Comparison of ENCODE assay signal across 8 mouse cellular contexts in genomic region chr11:46309111-46309741, GRCm38 (mm10). TPM values are rescaled to one million over a fixed set of nuclear protein-coding genes. Genes with fewer than 3 reads are reported as not detected.
DNase-seq lines count a peak whose midpoint lies in the region; ATAC-seq and TF ChIP-seq lines count a peak whose summit lies in the region.

No protein-coding gene starts in this region.

- no peak overlapping the region for H3K4me3 ChIP-seq in kidney, embryonic 14.5 days (ENCODE audit: low read length)
- peak overlapping the region; percentile 42 for H3K4me3 ChIP-seq in bone marrow, adult 2 months (replicated peaks; ENCODE audit: control insufficient read depth, low read depth, low read length)
- H3K4me3 ChIP-seq in forebrain, embryonic 15.5 days, result peak overlapping the region; percentile 82
- no peak overlapping the region for H3K4me3 ChIP-seq in intestine, embryonic 15.5 days (replicated peaks)

- intact Hi-C loops in left cerebral cortex, postnatal 4 days (cut with DNase I), result no loop called here

- TF ChIP-seq POLR2A in bone marrow, adult 2 months (IDR thresholded peaks at IDR 0.05; ENCODE audit: borderline replicate concordance, control insufficient read depth, low read depth, low read length), result no peak

- H3K9ac ChIP-seq in kidney, embryonic 14.5 days (ENCODE audit: low read depth, low read length), result no peak overlapping the region
- H3K9ac ChIP-seq in forebrain, embryonic 15.5 days (replicated peaks), result peak overlapping the region; percentile 27; the same call in 1 of the 2 replicates
- H3K9ac ChIP-seq in intestine, embryonic 15.5 days, result no peak overlapping the region

- TF ChIP-seq CTCF in bone marrow, adult 2 months (IDR thresholded peaks at IDR 0.05; ENCODE audit: control insufficient read depth, insufficient read depth, low read length), result peak; percentile 25; the same call in 1 of the 2 replicates

- WGBS in kidney, embryonic 14.5 days, result 84% methylated on average over 20 of the region's 20 CpGs
- WGBS in bone marrow, adult 2 months, result 59% methylated on average over 20 of the region's 20 CpGs
- 45% methylated on average over 20 of the region's 20 CpGs for WGBS in forebrain, embryonic 15.5 days
- WGBS in intestine, embryonic 15.5 days, result 77% methylated on average over 20 of the region's 20 CpGs

- H3K36me3 ChIP-seq in kidney, embryonic 14.5 days (ENCODE audit: control insufficient read depth, insufficient read depth, low read length), result no peaks in the 10 kb centered on the region
- no peaks in the 10 kb centered on the region for H3K36me3 ChIP-seq in forebrain, embryonic 15.5 days
- no peaks in the 10 kb centered on the region for H3K36me3 ChIP-seq in intestine, embryonic 15.5 days

- ATAC-seq in kidney, embryonic 14.5 days (ENCODE audit: low FRiP score, low TSS enrichment), result no peak
- ATAC-seq in forebrain, embryonic 15.5 days (replicated peaks), result no peak
- ATAC-seq in intestine, embryonic 15.5 days, result no peak

- no peaks in the 10 kb centered on the region for H3K9me3 ChIP-seq in kidney, embryonic 14.5 days (ENCODE audit: control insufficient read depth, low read length)
- H3K9me3 ChIP-seq in forebrain, embryonic 15.5 days, result no peaks in the 10 kb centered on the region
- H3K9me3 ChIP-seq in intestine, embryonic 15.5 days, result no peaks in the 10 kb centered on the region

- DNase-seq in kidney, adult 8-10 months, result peak; percentile 84 to 92
- peak; percentile 22 for DNase-seq in left cerebral cortex, postnatal 4 days
- peak; percentile 73 for DNase-seq in right cerebral cortex, postnatal 14 days
- no peak for DNase-seq in urinary bladder, postnatal 14 days (ENCODE audit: low spot score)

- H3K27me3 ChIP-seq in kidney, embryonic 14.5 days (ENCODE audit: control insufficient read depth, insufficient read depth, low read length), result no peaks in the 10 kb centered on the region
- no peaks in the 10 kb centered on the region for H3K27me3 ChIP-seq in forebrain, embryonic 15.5 days
- no peaks in the 10 kb centered on the region for H3K27me3 ChIP-seq in intestine, embryonic 15.5 days (replicated peaks)

- no peak overlapping the region for H3K4me2 ChIP-seq in kidney, embryonic 14.5 days (replicated peaks; ENCODE audit: low read depth, low read length)
- peak overlapping the region; percentile 78 for H3K4me2 ChIP-seq in forebrain, embryonic 15.5 days (replicated peaks)
- no peak overlapping the region for H3K4me2 ChIP-seq in intestine, embryonic 15.5 days (replicated peaks)

- no peak overlapping the region for H3K27ac ChIP-seq in kidney, embryonic 14.5 days (ENCODE audit: low read depth, low read length)
- peak overlapping the region; percentile 2; the same call in 1 of the 2 replicates for H3K27ac ChIP-seq in bone marrow, adult 2 months (ENCODE audit: control insufficient read depth, insufficient read depth, low read depth, low read length, poor library complexity)
- peak overlapping the region; percentile 90 for H3K27ac ChIP-seq in forebrain, embryonic 15.5 days (replicated peaks)
- H3K27ac ChIP-seq in intestine, embryonic 15.5 days, result no peak overlapping the region

- peaks cover 6% of the 10 kb centered on the region; the same call in 1 of the 2 replicates for H3K4me1 ChIP-seq in kidney, embryonic 14.5 days (ENCODE audit: control insufficient read depth, insufficient read depth, low read length)
- H3K4me1 ChIP-seq in bone marrow, adult 2 months (ENCODE audit: control insufficient read depth, insufficient read depth, low read length), result peaks cover 8% of the 10 kb centered on the region
- peaks cover 45% of the 10 kb centered on the region for H3K4me1 ChIP-seq in forebrain, embryonic 15.5 days
- H3K4me1 ChIP-seq in intestine, embryonic 15.5 days (replicated peaks), result peaks cover 6% of the 10 kb centered on the region

RNA-seq across cellular contexts. Expression of gene Cyfip2, which starts 3.4 kb away (rescaled TPM):
- polyA plus RNA-seq in kidney, embryonic 14.5 days (2014; fragmentation: Nextera tagmentation; extraction: Ambion mirVana), result 9.4 and 19.2 TPM in 2 replicates
- polyA plus RNA-seq in bone marrow, adult 2 months (2011; ENCODE audit: insufficient read depth, insufficient read length, low replicate concordance, missing spikeins), result 13.4 and 32.6 TPM in 2 replicates
- 74.8 and 80.7 TPM in 2 replicates for polyA plus RNA-seq in forebrain, embryonic 15.5 days (2015; fragmentation: Nextera tagmentation; extraction: Ambion mirVana)
- 100 to 1,000 TPM; 212 to 214 TPM for total RNA-seq in left cerebral cortex, postnatal 4 days (2021)
- 7.5 and 7.8 TPM in 2 replicates for polyA plus RNA-seq in intestine, embryonic 15.5 days (2015; fragmentation: Nextera tagmentation; extraction: Ambion mirVana)

Comparison
In these comparisons a context has a peak if more than half of its experiments do, and no peak if none do; other contexts are left out.
1. H3K27ac ChIP-seq: peak in bone marrow, adult 2 months (single experiment) and forebrain, embryonic 15.5 days (single experiment); none in kidney, embryonic 14.5 days (single experiment) and intestine, embryonic 15.5 days (single experiment).
2. H3K4me3 ChIP-seq: peak in bone marrow, adult 2 months (single experiment) and forebrain, embryonic 15.5 days (single experiment); none in kidney, embryonic 14.5 days (single experiment) and intestine, embryonic 15.5 days (single experiment).